In genomic region chr17:87974629-87975228, GRCm38 (mm10) we compare ENCODE assay signal across 8 mouse cellular contexts. TPM values are rescaled to one million over a fixed set of nuclear protein-coding genes. Genes with fewer than 3 reads are reported as not detected.
DNase-seq lines count a peak whose midpoint lies in the region; ATAC-seq lines count a peak whose summit lies in the region.

Msh6 (plus strand) TSS chr17:87975062.

- peaks cover 15% of the 10 kb centered on the region for H3K4me1 ChIP-seq in hindbrain, embryonic 14.5 days (replicated peaks; ENCODE audit: control insufficient read depth, insufficient read depth, low read length)

- peak; percentile 99 for ATAC-seq in hindbrain, embryonic 14.5 days (ENCODE audit: low FRiP score)

- H3K27me3 ChIP-seq in hindbrain, embryonic 14.5 days (ENCODE audit: control insufficient read depth, insufficient read depth, low read length): no peaks in the 10 kb centered on the region

- peak within 1 kb of the TSS; percentile 82 for H3K27ac ChIP-seq in hindbrain, embryonic 14.5 days

- peak within 1 kb of the TSS; percentile 73 for H3K9ac ChIP-seq in hindbrain, embryonic 14.5 days

- peak; percentile 99 for DNase-seq in NIH3T3 (ENCODE audit: low read depth)
- peak; percentile 94 to 96 for DNase-seq in cerebellum, postnatal 10 days
- peak; percentile 68 to 77 for DNase-seq in frontal cortex, postnatal 14 days (ENCODE audit: low spot score in 2 of 2)
- DNase-seq in hindbrain, embryonic 14.5 days (ENCODE audit: low spot score): peak; percentile 96
- peak; percentile 83 to 84 for DNase-seq in layer of hippocampus, postnatal 36 days
- peak; percentile 92 for DNase-seq in lung, postnatal 36 days
- DNase-seq in retina, postnatal 1 day: peak; percentile 97
- peak; percentile 74 to 85 for DNase-seq in urinary bladder, adult 18-20 months (ENCODE audit: low spot score in 2 of 2)

- WGBS in hindbrain, embryonic 14.5 days: under 1% methylated on average over 63 of the region's 63 CpGs

- H3K4me2 ChIP-seq in hindbrain, embryonic 14.5 days (replicated peaks): peak within 1 kb of the TSS; percentile 65

- H3K9me3 ChIP-seq in hindbrain, embryonic 14.5 days (ENCODE audit: control insufficient read depth, low read length): no peaks in the 10 kb centered on the region

- peaks cover 17% of the 10 kb centered on the region; the same call in 1 of the 2 replicates for H3K36me3 ChIP-seq in hindbrain, embryonic 14.5 days (replicated peaks; ENCODE audit: control insufficient read depth, insufficient read depth)

- peak within 1 kb of the TSS; percentile 73 for H3K4me3 ChIP-seq in hindbrain, embryonic 14.5 days (replicated peaks; ENCODE audit: low read length)

RNA-seq across cellular contexts. Expression of gene Msh6, which starts in this region (rescaled TPM):
- 28.2 and 32.0 TPM in 2 replicates for polyA plus RNA-seq in hindbrain, embryonic 14.5 days (2014; fragmentation: Nextera tagmentation; extraction: Ambion mirVana)
- total RNA-seq in layer of hippocampus, postnatal 36 days (2021): 10 to 100 TPM; 15.0 to 15.4 TPM

Comparison
In these comparisons a context has a peak if more than half of its experiments do, and no peak if none do; other contexts are left out.
1. Peak in every context shown above with its lines: DNase-seq, ATAC-seq, H3K4me3 ChIP-seq and H3K27ac ChIP-seq.